Mouse (Mus musculus): ENCODE results near the gene Krtap9-3. TPM values are rescaled to one million over a fixed set of nuclear protein-coding genes. Genes with fewer than 3 reads are reported as not detected.
"Not testable (repeated sequence)": the region's sequence is repeated elsewhere in the genome, so short reads cannot be mapped to it uniquely, and the experiment has no call there.

Krtap9-3 gene
- polyA plus RNA-seq, 1 experiment from 2014 or later = not detected

DNA sequence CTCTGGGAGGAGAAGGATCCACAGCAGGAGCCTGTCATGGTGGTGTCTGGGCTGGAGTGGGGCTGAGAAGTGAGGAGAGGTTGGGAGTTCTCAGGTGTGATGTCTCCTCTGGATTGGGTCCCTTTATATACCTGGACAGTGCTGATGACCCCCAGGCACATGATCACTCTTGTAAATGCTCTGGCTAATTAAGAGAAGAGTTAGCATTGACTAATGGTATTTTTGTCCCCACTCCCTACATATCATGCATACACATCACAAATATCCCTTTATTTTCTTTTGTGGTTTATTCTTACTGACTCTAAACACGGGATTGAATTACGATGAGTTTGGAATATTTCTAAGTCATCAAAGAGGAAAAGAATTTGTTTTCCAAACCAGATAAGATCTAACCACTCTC is 22.4 kb upstream of the Krtap9-3 start, which contains the start of gene Gm11562:
Gene Gm11562 (minus strand): TSS at position 101 of the 400 bp plus-strand sequence.
- 65% methylated on average over 2 of the region's 2 CpGs for WGBS

DNA sequence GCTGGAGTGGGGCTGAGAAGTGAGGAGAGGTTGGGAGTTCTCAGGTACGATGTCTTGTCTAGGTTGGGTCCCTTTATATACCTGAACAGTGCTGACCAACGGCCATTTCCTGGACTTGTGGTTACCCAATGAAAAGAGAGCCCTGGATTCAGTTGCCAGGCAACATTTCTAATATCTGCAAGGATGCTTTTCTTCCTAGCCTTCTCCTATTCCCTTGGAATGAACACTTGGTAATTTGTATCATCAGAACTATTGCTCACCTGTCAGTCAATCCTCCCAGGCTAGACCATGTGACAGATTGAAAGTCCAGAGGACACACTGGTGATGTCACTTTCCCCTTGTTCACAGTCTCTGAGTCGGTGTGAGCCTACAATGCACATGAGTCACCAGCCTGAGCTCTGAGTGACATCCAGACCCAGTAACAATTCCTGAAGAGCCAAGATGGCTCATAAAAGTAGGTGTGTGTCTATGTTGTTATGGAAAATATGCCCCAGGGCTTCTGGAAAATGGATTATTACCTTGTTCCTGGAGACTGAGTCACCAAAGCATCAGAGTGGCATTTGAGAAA is 17.0 kb upstream of the Krtap9-3 start, which contains the start of gene Krtap2-4:
Gene Krtap2-4 (minus strand): TSS at position 51 of the 568 bp plus-strand sequence.
- 70% methylated on average over 3 of the region's 3 CpGs for WGBS
- Histone ChIP-seq H3K27me3 (ENCODE audit: insufficient read depth, low read length) (no peaks in the 10 kb centered on the region), H3K9ac (replicated peaks; ENCODE audit: low read length) (no peak within 1 kb of the TSS), H3K27ac (ENCODE audit: low read length) (no peak within 1 kb of the TSS), H3K36me3 (ENCODE audit: insufficient read depth, low read length) (no peaks in the 10 kb centered on the region), H3K4me2 (replicated peaks; ENCODE audit: low read depth, low read length) (no peak within 1 kb of the TSS), H3K9me3 (ENCODE audit: low read length) (no peaks in the 10 kb centered on the region), H3K4me1 (ENCODE audit: insufficient read depth, low read length) (no peaks in the 10 kb centered on the region), H3K4me3 (ENCODE audit: low read length) (no peak within 1 kb of the TSS)
- no peak for ATAC-seq (ENCODE audit: low FRiP score, low TSS enrichment)

More for the DNA sequence above, 22.4 kb upstream of the Krtap9-3 start, which contains the start of gene Gm11562:
- no peak within 1 kb of the TSS for H3K4me3 ChIP-seq (ENCODE audit: low read length)
- H3K36me3 ChIP-seq (ENCODE audit: insufficient read depth, low read length) = no peaks in the 10 kb centered on the region
- no peaks in the 10 kb centered on the region for H3K27me3 ChIP-seq (ENCODE audit: insufficient read depth, low read length)
- H3K27ac ChIP-seq (ENCODE audit: low read length) = no peak within 1 kb of the TSS
- H3K9ac ChIP-seq (replicated peaks; ENCODE audit: low read length) = no peak within 1 kb of the TSS
- H3K9me3 ChIP-seq (ENCODE audit: low read length) = no peaks in the 10 kb centered on the region
- no peak for ATAC-seq (ENCODE audit: low FRiP score, low TSS enrichment)
- H3K4me2 ChIP-seq (replicated peaks; ENCODE audit: low read depth, low read length) = no peak within 1 kb of the TSS
- H3K4me1 ChIP-seq (ENCODE audit: insufficient read depth, low read length) = no peaks in the 10 kb centered on the region

DNA sequence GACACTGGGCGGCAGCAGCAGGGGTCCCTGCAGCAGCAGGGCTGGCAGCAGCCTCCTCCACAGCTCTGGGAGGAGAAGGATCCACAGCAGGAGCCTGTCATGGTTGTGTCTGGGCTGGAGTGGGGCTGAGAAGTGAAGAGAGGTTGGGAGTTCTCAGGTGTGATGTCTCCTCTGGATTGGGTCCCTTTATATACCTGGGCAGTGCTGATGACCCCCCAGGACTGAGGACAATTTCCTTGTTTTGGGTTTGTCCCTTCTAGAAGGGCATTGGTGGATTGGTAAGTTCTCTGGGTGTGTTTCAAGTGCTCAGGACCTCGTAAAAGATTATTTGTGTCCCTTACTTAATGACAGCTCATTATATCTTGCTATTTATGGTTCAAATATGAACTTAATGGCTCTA is 12.2 kb upstream of the Krtap9-3 start, which contains the start of gene Gm11937:
Gene Gm11937 (minus strand): TSS at position 101 of the 400 bp plus-strand sequence.
- not testable (repeated sequence) for ATAC-seq (ENCODE audit: low FRiP score, low TSS enrichment); H3K4me2 ChIP-seq (replicated peaks; ENCODE audit: low read depth, low read length); H3K27ac ChIP-seq (ENCODE audit: low read length); H3K36me3 ChIP-seq (ENCODE audit: insufficient read depth, low read length); H3K9me3 ChIP-seq (ENCODE audit: low read length); H3K4me3 ChIP-seq (ENCODE audit: low read length); H3K4me1 ChIP-seq (ENCODE audit: insufficient read depth, low read length); H3K9ac ChIP-seq (replicated peaks; ENCODE audit: low read length); H3K27me3 ChIP-seq (ENCODE audit: insufficient read depth, low read length)
- WGBS = 43% methylated on average over 2 of the region's 2 CpGs

DNA sequence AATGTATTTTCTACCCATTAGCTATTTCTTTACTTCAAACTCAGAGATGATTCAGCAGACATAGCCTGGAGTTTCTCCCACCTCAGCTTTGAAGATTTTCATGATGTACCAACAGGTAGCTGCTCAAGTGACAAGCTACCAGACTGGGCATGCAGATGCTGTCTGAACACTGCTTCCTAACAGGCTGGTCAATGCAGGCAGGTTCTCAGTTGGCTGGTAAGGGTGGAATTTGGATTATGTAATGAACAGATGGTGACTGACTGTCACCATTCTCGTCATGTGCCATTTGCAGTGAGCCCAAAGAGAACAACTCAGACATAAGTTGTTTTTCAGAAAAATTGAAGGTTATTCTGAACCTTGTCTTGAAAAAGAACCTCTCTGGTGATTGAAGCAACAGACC is 11.2 kb upstream of the Krtap9-3 start:
- no peak overlapping the region for H3K9ac ChIP-seq (replicated peaks; ENCODE audit: low read length)
- H3K4me3 ChIP-seq (ENCODE audit: low read length) = no peak overlapping the region
- H3K27me3 ChIP-seq (ENCODE audit: insufficient read depth, low read length) = no peaks in the 10 kb centered on the region
- no peak overlapping the region for H3K4me2 ChIP-seq (replicated peaks; ENCODE audit: low read depth, low read length)
- 61% methylated on average over 1 of the region's 1 CpGs for WGBS
- no peak overlapping the region for H3K27ac ChIP-seq (ENCODE audit: low read length)
- H3K4me1 ChIP-seq (ENCODE audit: insufficient read depth, low read length) = no peaks in the 10 kb centered on the region
- H3K9me3 ChIP-seq (ENCODE audit: low read length) = no peaks in the 10 kb centered on the region
- ATAC-seq (ENCODE audit: low FRiP score, low TSS enrichment) = no peak
- no peaks in the 10 kb centered on the region for H3K36me3 ChIP-seq (ENCODE audit: insufficient read depth, low read length)

DNA sequence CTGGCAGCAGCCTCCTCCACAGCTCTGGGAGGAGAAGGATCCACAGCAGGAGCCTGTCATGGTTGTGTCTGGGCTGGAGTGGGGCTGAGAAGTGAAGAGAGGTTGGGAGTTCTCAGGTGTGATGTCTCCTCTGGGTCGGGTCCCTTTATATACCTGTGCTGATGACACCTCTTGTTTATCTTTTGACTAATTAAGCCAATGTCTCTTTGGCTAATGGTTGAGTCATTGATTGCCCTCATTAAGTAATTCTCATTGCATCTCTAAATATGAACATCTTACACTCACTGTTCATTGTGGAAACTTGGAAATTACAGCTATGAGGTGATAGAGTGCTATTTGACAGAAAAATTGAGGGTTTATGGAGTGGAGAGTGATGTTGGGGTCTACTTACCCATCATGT is 5.3 kb upstream of the Krtap9-3 start, which contains the start of gene Gm11938:
Gene Gm11938 (minus strand): TSS at position 101 of the 400 bp plus-strand sequence.
- not testable (repeated sequence) for H3K4me2 ChIP-seq (replicated peaks; ENCODE audit: low read depth, low read length); H3K27ac ChIP-seq (ENCODE audit: low read length); H3K9ac ChIP-seq (replicated peaks; ENCODE audit: low read length); H3K4me3 ChIP-seq (ENCODE audit: low read length); H3K27me3 ChIP-seq (ENCODE audit: insufficient read depth, low read length); H3K9me3 ChIP-seq (ENCODE audit: low read length); H3K4me1 ChIP-seq (ENCODE audit: insufficient read depth, low read length); H3K36me3 ChIP-seq (ENCODE audit: insufficient read depth, low read length); ATAC-seq (ENCODE audit: low FRiP score, low TSS enrichment)
- WGBS = 47% methylated on average over 1 of the region's 1 CpGs

DNA sequence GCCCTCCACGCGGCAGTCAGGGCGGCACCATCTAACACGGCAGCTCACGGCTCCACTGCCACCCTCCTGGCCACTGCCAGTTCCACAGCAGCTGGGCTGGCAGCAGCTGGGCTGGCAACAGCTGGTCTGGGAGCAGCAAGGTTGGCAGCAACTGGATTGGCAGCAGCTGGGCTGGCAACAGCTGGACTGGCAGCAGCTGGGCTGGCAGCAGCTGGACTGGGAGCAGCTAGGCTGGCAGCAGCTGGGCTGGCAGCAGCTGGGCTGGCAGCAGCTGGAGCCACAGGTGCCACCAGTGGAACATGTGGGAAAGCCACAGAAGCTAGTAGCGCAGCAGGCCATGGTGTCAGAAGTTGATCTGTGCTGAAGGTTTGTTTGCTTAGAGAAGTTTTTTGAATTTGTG is 6.9 kb downstream of the Krtap9-3 start, which contains the start of gene Krtap1-3:
Gene Krtap1-3 (minus strand): TSS at position 359 of the 400 bp plus-strand sequence.
- WGBS = 91% methylated on average over 6 of the region's 6 CpGs

DNA sequence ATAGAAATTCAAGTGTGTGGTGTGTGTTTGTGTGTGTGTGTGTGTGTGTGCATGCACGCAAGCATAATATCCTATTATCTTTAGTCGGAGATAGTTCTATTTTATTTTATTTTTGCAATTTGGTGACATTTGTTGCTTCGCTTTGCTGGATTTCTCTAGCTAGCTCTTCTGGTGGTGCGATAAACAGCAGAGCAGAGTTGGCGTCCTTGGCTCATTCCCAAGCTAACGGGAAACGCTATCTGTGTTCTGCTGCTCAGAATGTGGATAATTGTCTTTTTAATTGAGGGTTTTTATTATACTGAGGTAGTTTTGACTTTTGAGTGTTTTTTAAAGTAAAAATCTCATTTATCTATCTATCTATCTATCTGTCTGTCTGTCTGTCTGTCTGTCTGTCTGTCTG is 12.8 kb downstream of the Krtap9-3 start:
- no peak for ATAC-seq (ENCODE audit: low FRiP score, low TSS enrichment)
- H3K27me3 ChIP-seq (ENCODE audit: insufficient read depth, low read length) = no peaks in the 10 kb centered on the region
- no peak overlapping the region for H3K4me3 ChIP-seq (ENCODE audit: low read length)
- no peaks in the 10 kb centered on the region for H3K36me3 ChIP-seq (ENCODE audit: insufficient read depth, low read length)
- no peaks in the 10 kb centered on the region for H3K4me1 ChIP-seq (ENCODE audit: insufficient read depth, low read length)
- no peak overlapping the region for H3K27ac ChIP-seq (ENCODE audit: low read length)
- WGBS = 86% methylated on average over 7 of the region's 7 CpGs
- H3K9ac ChIP-seq (replicated peaks; ENCODE audit: low read length) = no peak overlapping the region
- H3K9me3 ChIP-seq (ENCODE audit: low read length) = no peaks in the 10 kb centered on the region
- no peak overlapping the region for H3K4me2 ChIP-seq (replicated peaks; ENCODE audit: low read depth, low read length)

More for the DNA sequence above, 6.9 kb downstream of the Krtap9-3 start, which contains the start of gene Krtap1-3:
- no peaks in the 10 kb centered on the region for H3K27me3 ChIP-seq (ENCODE audit: insufficient read depth, low read length)
- no peak within 1 kb of the TSS for H3K9ac ChIP-seq (replicated peaks; ENCODE audit: low read length)
- no peak within 1 kb of the TSS for H3K4me3 ChIP-seq (ENCODE audit: low read length)
- H3K4me2 ChIP-seq (replicated peaks; ENCODE audit: low read depth, low read length) = no peak within 1 kb of the TSS
- no peak for ATAC-seq (ENCODE audit: low FRiP score, low TSS enrichment)
- H3K9me3 ChIP-seq (ENCODE audit: low read length) = no peaks in the 10 kb centered on the region
- H3K4me1 ChIP-seq (ENCODE audit: insufficient read depth, low read length) = no peaks in the 10 kb centered on the region
- H3K27ac ChIP-seq (ENCODE audit: low read length) = no peak within 1 kb of the TSS
- H3K36me3 ChIP-seq (ENCODE audit: insufficient read depth, low read length) = no peaks in the 10 kb centered on the region

DNA sequence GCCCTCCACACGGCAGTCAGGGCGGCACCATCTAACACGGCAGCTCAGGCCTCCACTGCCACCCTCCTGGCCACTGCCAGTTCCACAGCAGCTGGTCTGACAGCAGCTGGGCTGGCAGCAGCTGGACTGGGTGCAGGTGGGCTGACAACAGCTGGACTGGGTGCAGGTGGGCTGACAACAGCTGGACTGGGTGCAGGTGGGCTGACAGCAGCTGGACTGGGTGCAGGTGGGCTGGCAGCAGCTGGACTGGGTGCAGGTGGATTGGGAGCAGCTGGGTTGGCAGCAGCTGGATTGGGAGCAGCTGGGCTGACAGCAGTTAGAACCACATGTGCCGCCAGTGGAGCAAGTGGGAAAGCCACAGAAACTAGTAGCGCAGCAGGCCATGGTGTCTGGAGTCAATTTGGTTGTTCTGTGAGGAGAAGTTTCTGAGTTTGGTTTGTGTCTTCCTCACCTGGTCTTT is 14.6 kb downstream of the Krtap9-3 start, which contains the start of gene Krtap1-4:
Gene Krtap1-4 (minus strand): TSS at position 410 of the 460 bp plus-strand sequence.
- H3K27ac ChIP-seq (ENCODE audit: low read length) = no peak within 1 kb of the TSS
- 72% methylated on average over 5 of the region's 5 CpGs for WGBS
- H3K27me3 ChIP-seq (ENCODE audit: insufficient read depth, low read length) = no peaks in the 10 kb centered on the region

DNA sequence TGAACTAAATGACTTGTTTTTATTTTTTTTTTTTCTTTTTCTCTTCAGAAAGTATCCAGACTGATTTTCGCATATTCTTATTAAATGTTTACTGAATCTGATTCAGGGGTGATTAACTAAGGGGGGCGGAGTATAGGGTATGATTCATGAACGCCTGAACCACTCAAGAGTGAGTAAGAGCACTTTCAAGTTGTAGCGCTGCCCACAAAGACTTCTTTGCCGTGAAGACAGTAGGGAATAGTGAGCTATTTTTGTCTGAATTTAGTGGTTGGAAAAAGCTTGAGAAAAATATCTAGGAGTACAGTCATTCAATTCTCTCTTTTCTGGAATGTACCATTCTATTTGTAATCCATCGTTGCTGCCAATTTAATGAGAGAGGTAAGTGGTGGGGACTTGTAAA is 16.3 kb downstream of the Krtap9-3 start:
- Histone ChIP-seq H3K27me3 (ENCODE audit: insufficient read depth, low read length) (no peaks in the 10 kb centered on the region), H3K27ac (ENCODE audit: low read length) (no peak overlapping the region), H3K4me2 (replicated peaks; ENCODE audit: low read depth, low read length) (no peak overlapping the region), H3K4me3 (ENCODE audit: low read length) (no peak overlapping the region), H3K36me3 (ENCODE audit: insufficient read depth, low read length) (no peaks in the 10 kb centered on the region), H3K4me1 (ENCODE audit: insufficient read depth, low read length) (no peaks in the 10 kb centered on the region), H3K9me3 (ENCODE audit: low read length) (no peaks in the 10 kb centered on the region), H3K9ac (replicated peaks; ENCODE audit: low read length) (no peak overlapping the region)
- WGBS = 81% methylated on average over 6 of the region's 6 CpGs
- ATAC-seq (ENCODE audit: low FRiP score, low TSS enrichment) = no peak

More for the DNA sequence above, 14.6 kb downstream of the Krtap9-3 start, which contains the start of gene Krtap1-4:
- Histone ChIP-seq H3K4me3 (ENCODE audit: low read length) (no peak within 1 kb of the TSS), H3K4me1 (ENCODE audit: insufficient read depth, low read length) (no peaks in the 10 kb centered on the region), H3K4me2 (replicated peaks; ENCODE audit: low read depth, low read length) (no peak within 1 kb of the TSS), H3K9ac (replicated peaks; ENCODE audit: low read length) (no peak within 1 kb of the TSS), H3K36me3 (ENCODE audit: insufficient read depth, low read length) (no peaks in the 10 kb centered on the region), H3K9me3 (ENCODE audit: low read length) (no peaks in the 10 kb centered on the region)
- no peak for ATAC-seq (ENCODE audit: low FRiP score, low TSS enrichment)

DNA sequence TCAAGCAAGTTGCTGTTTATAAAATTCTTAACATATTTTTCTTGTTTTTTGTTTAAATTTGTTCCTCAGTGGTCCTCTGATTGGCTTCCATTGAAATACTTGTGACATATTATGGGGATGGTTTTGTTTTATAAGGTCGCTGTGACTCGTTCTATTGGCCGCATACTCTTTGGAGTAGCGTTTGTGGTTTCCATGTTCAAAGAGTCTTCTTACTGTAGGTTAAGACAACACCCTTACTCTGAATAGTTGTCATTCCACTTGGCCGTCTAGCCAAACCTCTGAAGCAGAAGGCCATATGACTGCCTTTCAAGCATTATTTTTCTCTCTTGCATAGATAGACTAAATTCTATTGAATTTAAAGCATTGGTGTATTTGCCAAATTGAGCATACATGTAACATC is 16.9 kb downstream of the Krtap9-3 start:
- H3K4me3 ChIP-seq (ENCODE audit: low read length) = no peak overlapping the region
- no peaks in the 10 kb centered on the region for H3K36me3 ChIP-seq (ENCODE audit: insufficient read depth, low read length)
- H3K27me3 ChIP-seq (ENCODE audit: insufficient read depth, low read length) = no peaks in the 10 kb centered on the region
- no peak overlapping the region for H3K4me2 ChIP-seq (replicated peaks; ENCODE audit: low read depth, low read length)
- no peaks in the 10 kb centered on the region for H3K9me3 ChIP-seq (ENCODE audit: low read length)
- no peak overlapping the region for H3K9ac ChIP-seq (replicated peaks; ENCODE audit: low read length)
- WGBS = 88% methylated on average over 5 of the region's 5 CpGs
- ATAC-seq (ENCODE audit: low FRiP score, low TSS enrichment) = no peak
- H3K27ac ChIP-seq (ENCODE audit: low read length) = no peak overlapping the region
- no peaks in the 10 kb centered on the region for H3K4me1 ChIP-seq (ENCODE audit: insufficient read depth, low read length)
